Mouse (Mus musculus) natural killer cell, adult 2 months (primary cell): ENCODE results near the gene Trpc5os.

Experiments used
- DNase-seq, 2 experiments: peaks; one replicate each; pipeline ENCODE4 v3.0.0; 2022; ENCODE audit warnings: low spot score in 2 of 2

The Trpc5os gene

DNA sequence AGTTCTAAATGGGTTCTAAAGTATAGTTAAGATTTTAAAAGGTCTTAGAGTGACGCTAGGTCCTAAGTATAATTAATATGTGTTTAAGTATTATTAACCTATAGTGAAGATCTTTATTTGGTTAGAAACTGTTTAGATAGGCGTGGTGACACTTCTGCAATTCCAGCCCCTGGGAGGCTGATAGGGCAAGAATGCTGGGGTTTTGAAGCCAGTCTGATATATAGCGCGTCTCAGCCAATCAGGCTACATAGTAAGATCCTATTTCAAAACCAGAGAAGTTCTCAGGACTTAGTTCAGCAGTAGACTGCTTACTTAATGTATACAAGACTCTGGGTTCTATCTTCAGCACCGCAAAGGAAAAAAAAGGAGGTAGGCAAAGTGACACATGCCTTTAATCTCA lies at the start of gene Trpc5os:
Trpc5os (plus strand) TSS at position 301 of the 400 bp plus-strand sequence.
- DNase-seq = no peak

DNA sequence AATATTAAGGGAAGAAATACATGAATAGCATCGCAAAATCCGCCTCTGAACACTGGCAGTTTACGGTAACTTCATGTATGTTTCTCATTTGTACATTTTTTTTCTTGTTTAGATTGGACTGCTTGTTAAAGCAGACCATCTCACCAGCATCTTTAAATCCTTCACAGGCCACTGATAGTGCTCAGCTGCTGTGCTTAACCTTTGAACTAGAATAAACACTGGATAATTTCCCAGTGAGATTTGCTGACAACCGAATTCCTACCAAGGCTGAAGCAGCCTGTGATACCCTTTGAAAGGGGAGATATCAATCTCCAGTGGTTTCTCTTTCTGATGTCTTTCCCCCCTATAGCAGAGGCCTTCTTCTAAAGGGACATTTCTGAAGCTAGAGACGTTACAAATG lies 48.3 kb upstream of the Trpc5os start:
- no peak for DNase-seq

DNA sequence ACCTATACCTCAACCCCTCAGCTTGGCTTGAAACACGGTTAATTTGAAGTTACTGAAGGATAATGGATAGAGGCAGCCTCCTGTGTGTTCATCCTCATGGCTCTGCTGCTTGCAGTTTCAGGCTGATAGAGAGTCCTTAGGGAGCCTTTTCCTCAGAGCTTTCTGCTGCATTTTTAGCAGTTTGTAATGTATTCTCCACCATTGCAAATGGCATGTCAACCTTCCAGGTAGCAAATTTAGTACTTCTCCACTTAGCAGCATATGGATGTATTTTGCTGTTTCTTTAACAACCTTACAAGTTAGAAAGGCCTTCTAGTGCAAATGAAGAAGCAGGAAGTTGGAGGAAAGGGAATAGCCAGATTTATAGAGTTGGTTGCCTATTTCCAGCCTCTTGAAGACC lies 36.1 kb upstream of the Trpc5os start:
- DNase-seq = no peak

DNA sequence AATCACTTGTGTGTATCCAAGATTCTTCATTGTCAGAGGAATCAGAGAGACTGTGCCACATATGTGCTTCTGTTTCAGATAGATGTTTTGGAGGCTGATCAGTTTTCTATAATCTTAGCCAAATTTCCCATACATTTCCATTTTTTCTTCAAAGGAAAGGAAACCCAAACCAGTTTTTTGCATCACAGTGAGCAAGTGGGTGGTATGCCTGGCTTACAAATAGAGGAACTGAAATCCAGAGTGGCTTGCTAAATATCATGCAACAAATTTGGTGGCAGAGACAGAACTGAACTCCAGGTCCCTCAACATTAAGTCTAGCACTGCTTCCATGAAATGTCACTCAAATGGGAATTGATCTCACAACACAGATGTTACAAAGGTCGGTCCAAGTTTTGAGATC lies 35.3 kb upstream of the Trpc5os start:
- DNase-seq = no peak

DNA sequence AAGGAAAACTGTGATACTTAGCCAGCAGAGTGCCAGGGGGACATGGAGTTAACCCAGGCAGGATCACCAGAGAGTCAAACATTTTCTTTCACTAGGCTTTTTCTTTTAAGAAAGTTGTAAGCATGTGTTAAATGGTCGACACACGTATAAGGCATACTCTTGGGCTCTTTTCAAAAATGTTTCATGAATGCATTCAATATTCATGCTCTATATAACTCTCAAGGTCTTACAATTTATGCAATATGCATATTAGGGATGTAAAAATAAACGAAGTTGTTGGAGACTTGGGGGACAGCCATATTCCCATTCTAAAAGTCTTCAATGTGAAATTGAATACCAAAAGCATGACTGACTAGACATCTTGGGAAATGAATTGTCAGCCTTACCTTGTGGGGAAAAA lies 32.5 kb upstream of the Trpc5os start:
- no peak for DNase-seq

DNA sequence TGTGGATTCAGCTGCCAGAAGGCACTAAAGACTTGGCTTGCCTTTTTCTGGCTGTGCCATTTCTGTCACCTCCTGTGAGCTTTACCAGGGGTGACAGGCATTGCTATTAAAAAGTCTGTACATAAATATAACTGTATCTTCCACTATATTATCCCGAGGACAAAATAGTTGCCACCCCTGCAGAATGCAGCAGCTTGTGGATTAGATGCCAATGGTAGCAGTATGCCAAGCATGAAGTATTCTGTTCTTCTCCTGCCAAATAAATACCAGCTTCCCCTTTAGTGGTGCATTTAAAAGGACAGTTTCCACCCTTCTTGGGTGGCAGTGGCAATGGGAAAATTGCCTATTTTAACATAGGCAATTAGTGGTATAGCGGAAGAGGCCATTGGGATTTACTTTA lies 8.0 kb downstream of the Trpc5os start:
- DNase-seq = no peak

DNA sequence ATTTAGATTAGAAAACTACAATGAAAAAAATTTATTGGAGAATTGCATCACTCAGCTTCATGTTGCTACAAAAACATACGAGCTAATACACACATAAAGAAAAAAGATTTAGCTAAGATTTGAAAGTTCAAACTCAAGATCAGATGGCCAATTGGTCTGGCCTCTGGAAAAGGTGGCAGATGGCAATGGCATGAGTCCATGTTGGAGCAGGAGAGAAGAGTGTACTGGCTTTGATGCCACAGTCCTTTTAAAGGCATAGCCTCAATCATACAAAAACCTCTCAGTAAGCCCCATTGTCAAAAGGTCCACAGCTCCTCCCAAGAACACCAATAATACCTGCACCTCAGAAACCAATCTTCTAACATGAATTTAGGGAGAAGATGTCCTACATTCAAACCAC lies 35.0 kb downstream of the Trpc5os start:
- DNase-seq = no peak

DNA sequence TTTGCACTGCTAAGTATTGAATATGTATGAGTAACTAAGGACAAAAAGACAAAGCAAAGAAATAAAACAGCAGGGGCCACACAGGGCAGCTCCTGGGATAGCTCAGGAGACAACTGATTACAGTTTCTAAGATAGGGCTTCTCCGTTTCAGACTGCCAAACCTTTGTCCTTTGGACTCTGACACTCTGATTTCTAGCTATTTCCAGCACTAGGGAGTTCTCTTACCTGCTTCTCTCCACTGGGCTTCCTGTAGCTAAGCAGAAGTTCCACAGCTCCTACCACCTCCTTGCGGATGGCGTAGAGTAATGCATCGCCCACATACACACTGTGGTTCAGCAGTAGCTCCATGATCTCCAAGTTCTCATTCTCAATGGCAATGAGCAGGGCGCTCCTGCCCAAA lies 66.9 kb downstream of the Trpc5os start:
- no peak for DNase-seq

DNA sequence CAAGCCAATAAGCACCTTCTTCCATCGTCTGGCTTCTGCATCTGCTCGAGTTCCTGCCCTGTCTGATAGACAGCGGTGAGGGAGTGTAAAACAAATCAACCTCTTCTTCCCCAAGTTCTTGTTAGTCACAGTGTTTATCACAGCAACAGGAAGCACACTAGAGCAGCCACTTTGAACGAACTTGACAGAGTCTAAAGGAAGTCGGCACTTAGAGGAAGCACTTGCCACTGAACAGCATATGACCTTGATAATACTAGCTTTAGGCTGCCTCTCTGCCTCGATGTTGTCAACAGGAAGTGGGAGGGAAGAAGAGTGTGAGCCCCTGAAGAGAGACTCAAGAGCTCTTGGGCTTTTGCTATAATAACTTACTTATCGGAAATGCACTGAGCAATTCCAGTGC lies 69.7 kb downstream of the Trpc5os start:
- peak; percentile 22 to 61 for DNase-seq
